Mouse (Mus musculus): ENCODE data around the gene Rasgrp1.

GRCm38 (mm10) chr2:117374293-117374830 lies 31.6 kb upstream of the Rasgrp1 start:
- TF ChIP-seq POLR2A (IDR thresholded peaks at IDR 0.05; ENCODE audit: insufficient read length, low read depth) (no peak), E2F4 (IDR thresholded peaks at IDR 0.05; ENCODE audit: insufficient read depth) (no peak)

Measured in myocyte (in vitro differentiated cells).